Mouse (Mus musculus) midbrain, embryonic 14.5 days (tissue): ENCODE measurements at regions not wholly inside any gene's neighbourhood (a gene's known extent, or its start where the extent isn't known, plus 50 kb on each side); places are given as distances from the start of the nearest gene placed in this dataset.
A peak's percentile ranks its signal among the peaks of the same experiment; 100 is the strongest.

ENCODE experiments used
- ATAC-seq: fragments of 200-750 bp; cut with Nextera tagmentation; 2 replicates; pipeline ENCODE4 v1.8.0; 2017; ENCODE audit warnings: moderate number of reproducible peaks, moderate library complexity; ENCODE audit not compliant: low FRiP score, low TSS enrichment
- DNase-seq: peaks from one replicate; pipeline ENCODE4 v3.0.0-alpha.2; 2015
- H3K27ac ChIP-seq: fragments of 300-500 bp; sonication (generic); replicated peaks from 2 replicates; pipeline ENCODE4 v1.5.1; 2014; ENCODE audit warnings: mild to moderate bottlenecking, low read depth, low read length, moderate library complexity
- H3K27me3 ChIP-seq: fragments of 300-500 bp; sonication (generic); 2 replicates; pipeline ENCODE4 v1.6.1; 2014; ENCODE audit warnings: low read length, control low read depth, mixed read lengths; ENCODE audit not compliant: control insufficient read depth, insufficient read depth
- H3K36me3 ChIP-seq: fragments of 300-500 bp; sonication (generic); 2 replicates; pipeline ENCODE4 v1.6.1; 2014; ENCODE audit warnings: low read length, control low read depth; ENCODE audit not compliant: control insufficient read depth, insufficient read depth
- H3K4me1 ChIP-seq: fragments of 300-500 bp; sonication (generic); 2 replicates; pipeline ENCODE4 v1.6.1; 2014; ENCODE audit warnings: mild to moderate bottlenecking, antibody characterized with exemption, low read length, control low read depth; ENCODE audit not compliant: control insufficient read depth, insufficient read depth
- H3K4me2 ChIP-seq: fragments of 300-500 bp; sonication (generic); 2 replicates; pipeline ENCODE4 v1.6.1; 2014; ENCODE audit warnings: mild to moderate bottlenecking, low read length, moderate library complexity
- H3K4me3 ChIP-seq: fragments of 300-500 bp; sonication (generic); replicated peaks from 2 replicates; pipeline ENCODE4 v1.5.1; 2014; ENCODE audit warnings: low read depth, low read length
- H3K9ac ChIP-seq: fragments of 300-500 bp; sonication (generic); replicated peaks from 2 replicates; pipeline ENCODE4 v1.6.1; 2014; ENCODE audit warnings: mild to moderate bottlenecking, low read length, moderate library complexity
- H3K9me3 ChIP-seq: fragments of 300-500 bp; sonication (generic); 2 replicates; pipeline ENCODE4 v1.6.1; 2016; ENCODE audit warnings: low read length, control low read depth, mixed read lengths; ENCODE audit not compliant: control insufficient read depth
- WGBS: fragments of 180-500 bp; shearing (Covaris S2); extraction: QIAGEN DNeasy Blood & Tissue Kit; methylation state at CpG from one replicate; pipeline ENCODE4 v1.1.7; 2014; 5-methylcytosine and 5-hydroxymethylcytosine counted together

DNA sequence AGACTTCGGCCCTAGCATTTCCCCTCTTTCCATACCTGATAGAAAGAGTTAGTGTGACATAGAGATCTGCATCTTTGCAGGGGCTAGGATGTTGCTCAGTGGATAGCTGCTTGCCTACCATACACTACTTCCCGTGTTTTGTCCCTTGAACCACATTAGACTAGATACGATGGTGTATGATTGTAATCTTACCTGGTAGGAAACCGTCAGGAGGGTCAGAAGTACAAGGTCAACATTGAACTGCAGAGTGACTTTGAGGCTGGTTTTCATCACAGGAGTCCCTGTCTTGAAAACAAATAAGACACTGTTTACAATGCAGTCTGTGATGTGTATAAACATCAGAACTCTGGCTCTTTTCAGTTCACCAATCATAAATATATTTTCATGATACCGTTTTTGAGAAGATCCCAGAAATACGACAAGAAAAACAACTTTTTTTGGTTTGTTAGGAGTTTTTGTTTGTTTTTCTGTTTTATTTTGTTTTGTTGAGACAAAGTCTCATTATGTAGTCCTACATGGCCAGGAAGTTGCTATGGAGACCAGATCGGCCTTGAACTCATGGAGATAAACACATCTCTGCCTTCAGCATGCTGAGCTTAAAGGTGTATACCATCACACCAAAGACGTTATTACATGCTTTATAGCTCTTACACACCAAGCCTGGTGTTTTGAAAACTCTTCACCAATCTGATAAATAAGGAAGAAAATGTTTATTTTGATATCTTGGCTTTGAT lies 81.2 kb upstream of the Dpyd start:
- Histone ChIP-seq H3K4me2 (no peak overlapping the region), H3K27ac (no peak overlapping the region), H3K36me3 (no peaks in the 10 kb centered on the region), H3K9me3 (no peaks in the 10 kb centered on the region), H3K4me1 (no peaks in the 10 kb centered on the region), H3K4me3 (no peak overlapping the region), H3K27me3 (no peaks in the 10 kb centered on the region), H3K9ac (no peak overlapping the region)
- DNase-seq (peak; percentile 21), ATAC-seq (no peak)
- 78% methylated on average over 8 of the region's 8 CpGs for WGBS

GRCm38 (mm10) chr3:118485966-118486365 lies 76.0 kb upstream of the Dpyd start:
- Histone ChIP-seq H3K9ac (no peak overlapping the region), H3K27me3 (no peaks in the 10 kb centered on the region), H3K36me3 (no peaks in the 10 kb centered on the region), H3K4me2 (no peak overlapping the region), H3K4me1 (no peaks in the 10 kb centered on the region), H3K9me3 (no peaks in the 10 kb centered on the region), H3K4me3 (no peak overlapping the region), H3K27ac (no peak overlapping the region)
- 59% methylated on average over 2 of the region's 2 CpGs for WGBS
- ATAC-seq, result no peak
- no peak for DNase-seq

GRCm38 (mm10) chr3:118487408-118487807 lies 74.5 kb upstream of the Dpyd start:
- no peaks in the 10 kb centered on the region for H3K36me3 ChIP-seq
- no peak overlapping the region for H3K4me2 ChIP-seq
- no peak for ATAC-seq
- no peak overlapping the region for H3K27ac ChIP-seq
- no peaks in the 10 kb centered on the region for H3K27me3 ChIP-seq
- H3K9ac ChIP-seq, result no peak overlapping the region
- WGBS, result 58% methylated on average over 8 of the region's 8 CpGs
- H3K9me3 ChIP-seq, result no peaks in the 10 kb centered on the region
- DNase-seq, result peak; percentile 6
- H3K4me1 ChIP-seq, result no peaks in the 10 kb centered on the region
- H3K4me3 ChIP-seq, result no peak overlapping the region

- ATAC-seq (no peak), DNase-seq (no peak)
- Histone ChIP-seq H3K9me3 (no peaks in the 10 kb centered on the region), H3K4me1 (no peaks in the 10 kb centered on the region), H3K9ac (no peak overlapping the region), H3K4me3 (no peak overlapping the region), H3K4me2 (no peak overlapping the region), H3K27me3 (no peaks in the 10 kb centered on the region), H3K27ac (no peak overlapping the region), H3K36me3 (no peaks in the 10 kb centered on the region)
- 93% methylated on average over 1 of the region's 1 CpGs for WGBS
Measured at GRCm38 (mm10) chr3:118491101-118491500, 70.8 kb upstream of the Dpyd start.

- Histone ChIP-seq H3K4me1 (no peaks in the 10 kb centered on the region), H3K9me3 (no peaks in the 10 kb centered on the region), H3K27me3 (no peaks in the 10 kb centered on the region), H3K4me3 (no peak overlapping the region), H3K4me2 (no peak overlapping the region), H3K36me3 (no peaks in the 10 kb centered on the region), H3K9ac (no peak overlapping the region), H3K27ac (no peak overlapping the region)
- ATAC-seq (no peak), DNase-seq (no peak)
- 96% methylated on average over 5 of the region's 5 CpGs for WGBS
Measured at GRCm38 (mm10) chr3:118491871-118492270, 70.1 kb upstream of the Dpyd start.

DNA sequence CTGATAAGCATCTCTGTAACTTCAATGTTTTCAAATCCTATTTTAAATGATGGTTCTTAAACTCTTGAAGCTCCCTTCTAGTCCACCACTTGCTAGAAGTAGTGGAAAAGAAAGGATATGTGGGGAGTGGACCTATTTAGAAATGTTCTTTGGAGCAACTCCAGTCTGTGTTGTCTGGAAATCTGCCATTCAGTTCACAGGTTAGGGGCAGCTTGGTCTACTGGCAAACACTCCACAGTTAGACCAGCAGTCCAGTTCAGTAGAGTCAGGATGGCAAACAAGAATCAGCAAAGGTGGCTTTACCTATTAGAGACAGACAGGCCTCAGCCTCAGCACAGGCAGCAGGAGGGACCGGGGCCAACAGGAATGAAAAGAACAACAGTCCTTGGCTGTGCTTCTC lies 67.3 kb upstream of the Dpyd start:
- Histone ChIP-seq H3K9ac (no peak overlapping the region), H3K36me3 (no peaks in the 10 kb centered on the region), H3K4me2 (no peak overlapping the region), H3K27me3 (no peaks in the 10 kb centered on the region), H3K4me3 (no peak overlapping the region), H3K4me1 (no peaks in the 10 kb centered on the region), H3K27ac (no peak overlapping the region), H3K9me3 (no peaks in the 10 kb centered on the region)
- 96% methylated on average over 1 of the region's 1 CpGs for WGBS
- ATAC-seq (no peak), DNase-seq (no peak)

GRCm38 (mm10) chr3:118500234-118500633 lies 61.7 kb upstream of the Dpyd start:
- no peak overlapping the region for H3K4me2 ChIP-seq
- H3K27ac ChIP-seq, result no peak overlapping the region
- no peaks in the 10 kb centered on the region for H3K9me3 ChIP-seq
- no peaks in the 10 kb centered on the region for H3K36me3 ChIP-seq
- no peaks in the 10 kb centered on the region for H3K4me1 ChIP-seq
- H3K27me3 ChIP-seq, result no peaks in the 10 kb centered on the region
- no peak overlapping the region for H3K9ac ChIP-seq
- ATAC-seq, result no peak
- 29% methylated on average over 4 of the region's 4 CpGs for WGBS
- no peak overlapping the region for H3K4me3 ChIP-seq
- peak; percentile 14 for DNase-seq

- Histone ChIP-seq H3K27me3 (no peaks in the 10 kb centered on the region), H3K4me3 (no peak overlapping the region), H3K4me1 (peaks cover 14% of the 10 kb centered on the region), H3K36me3 (no peaks in the 10 kb centered on the region), H3K27ac (no peak overlapping the region), H3K4me2 (no peak overlapping the region), H3K9ac (no peak overlapping the region), H3K9me3 (no peaks in the 10 kb centered on the region)
- no peak for DNase-seq
- no peak for ATAC-seq
- WGBS, result 83% methylated on average over 7 of the region's 7 CpGs
Measured at GRCm38 (mm10) chr3:118507582-118508237, 54.2 kb upstream of the Dpyd start.

DNA sequence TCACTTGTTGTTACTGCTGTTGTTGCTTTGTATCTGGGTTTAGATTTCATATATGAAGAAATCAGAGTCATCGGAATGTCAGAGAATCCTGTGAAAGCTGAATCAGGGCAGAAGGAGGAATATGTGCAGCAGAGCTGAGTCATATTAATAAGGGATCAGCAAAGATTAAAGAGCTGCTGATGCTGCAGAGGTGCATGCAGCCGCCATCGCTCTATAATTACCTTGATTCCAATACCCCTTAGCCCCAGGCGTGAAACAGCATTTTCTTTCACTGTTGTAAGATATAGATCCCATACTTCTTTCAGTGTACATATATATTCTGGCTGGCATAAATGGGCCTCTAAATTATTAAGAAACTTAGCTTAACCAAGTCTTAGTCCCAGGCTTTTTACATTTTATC lies 51.1 kb upstream of the Dpyd start:
- Histone ChIP-seq H3K4me2 (no peak overlapping the region), H3K4me3 (no peak overlapping the region), H3K36me3 (no peaks in the 10 kb centered on the region), H3K9ac (no peak overlapping the region), H3K27me3 (no peaks in the 10 kb centered on the region), H3K9me3 (no peaks in the 10 kb centered on the region), H3K27ac (no peak overlapping the region), H3K4me1 (peaks cover 14% of the 10 kb centered on the region)
- DNase-seq (peak; percentile 48), ATAC-seq (no peak)
- 53% methylated on average over 4 of the region's 4 CpGs for WGBS
